Mouse (Mus musculus) bone marrow, adult 2 months (tissue): ENCODE measurements around the gene Cd320. TPM values are rescaled to one million over a fixed set of nuclear protein-coding genes. Genes with fewer than 3 reads are reported as not detected.
"Not testable (repeated sequence)": the region's sequence is repeated elsewhere in the genome, so short reads cannot be mapped to it uniquely, and the experiment has no call there.

Source experiments
- H3K27ac ChIP-seq: fragments of 200-500 bp; 2 replicates; pipeline ENCODE4 v1.5.1; 2012; ENCODE audit warnings: low read depth, mild to moderate bottlenecking, control low read depth, inconsistent platforms, low read length; ENCODE audit not compliant: control insufficient read depth, poor library complexity, insufficient read depth
- H3K4me1 ChIP-seq: fragments of 200-500 bp; 2 replicates; pipeline ENCODE4 v1.6.1; 2011; ENCODE audit warnings: low read length; ENCODE audit not compliant: control insufficient read depth, insufficient read depth
- H3K4me3 ChIP-seq: fragments of 200-500 bp; replicated peaks from 2 replicates; pipeline ENCODE3; 2011; ENCODE audit warnings: mild to moderate bottlenecking, low read depth, low read length, control low read depth; ENCODE audit not compliant: control insufficient read depth
- CTCF ChIP-seq: fragments of 200-500 bp; IDR thresholded peaks from 2 replicates; pipeline ENCODE4 v1.5.1; 2011; ENCODE audit warnings: low read length, control low read depth; ENCODE audit not compliant: control insufficient read depth, insufficient read depth
- POLR2A ChIP-seq: fragments of 200-500 bp; IDR thresholded peaks from 2 replicates; pipeline ENCODE4 v1.6.1; 2011; ENCODE audit warnings: low read depth, mild to moderate bottlenecking, control low read depth, low read length, borderline replicate concordance; ENCODE audit not compliant: control insufficient read depth
- WGBS: fragments of 180-500 bp; shearing (Covaris S2); methylation state at CpG from one replicate; pipeline ENCODE4 v1.1.7; 2018; 5-methylcytosine and 5-hydroxymethylcytosine counted together
- polyA plus RNA-seq: library from polyadenylated mRNA; stranded (reverse); fragments of >200 nt; gene quantifications from 2 replicates; pipeline ENCODE4 v1.2.4, GENCODE M21; 2011; ENCODE audit warnings: low replicate concordance; ENCODE audit not compliant: missing spikeins, insufficient read depth, insufficient read length

Gene Cd320
- polyA plus RNA-seq, 1 experiment: 4.6 TPM

DNA sequence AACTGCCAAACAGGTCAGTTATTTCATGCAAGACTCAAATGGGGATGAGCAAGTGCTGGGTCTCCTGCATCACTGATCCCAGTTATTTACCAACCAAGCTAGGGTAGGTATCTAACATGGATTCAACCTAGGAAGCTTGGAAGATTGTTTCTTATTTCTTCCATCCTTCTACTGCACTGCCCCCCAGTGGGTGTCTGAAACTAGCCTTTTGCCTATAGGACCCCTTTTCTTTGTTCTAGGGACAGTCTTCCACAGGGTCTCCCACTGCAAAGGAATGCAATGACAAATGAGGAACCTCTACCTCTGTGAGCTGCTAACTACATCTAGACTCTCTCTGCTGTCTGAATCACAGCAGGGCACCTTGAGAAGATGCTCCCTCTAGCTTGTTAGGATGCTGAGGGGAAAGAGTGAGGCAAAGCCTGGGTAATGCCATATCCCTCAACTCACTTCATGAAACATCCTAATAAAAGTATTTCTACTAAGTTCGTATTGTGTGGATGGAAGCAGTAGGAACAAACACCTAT lies 20.4 kb upstream of the Cd320 start:
- Histone ChIP-seq H3K4me1 (peaks cover 7% of the 10 kb centered on the region), H3K4me3 (no peak overlapping the region), H3K27ac (no peak overlapping the region)
- TF ChIP-seq POLR2A (no peak), CTCF (no peak)
- 73% methylated on average over 1 of the region's 1 CpGs for WGBS

GRCm38 (mm10) chr17:33823171-33823570 lies 19.7 kb upstream of the Cd320 start:
- H3K4me3 ChIP-seq, H3K4me1 ChIP-seq, H3K27ac ChIP-seq: not testable (repeated sequence)
- WGBS: 60% methylated on average over 8 of the region's 8 CpGs

GRCm38 (mm10) chr17:33824084-33824996 lies 18.6 kb upstream of the Cd320 start, which contains the start of the genes Rps28 and Ndufa7:
Rps28 (minus strand) TSS chr17:33824562.
Ndufa7 (plus strand) TSS chr17:33824572.
- TF ChIP-seq POLR2A: peak; percentile 92
- no peak for TF ChIP-seq CTCF
- Histone ChIP-seq H3K27ac (peak within 1 kb of the TSS; percentile 74), H3K4me1 (peaks cover 3% of the 10 kb centered on the region; the same call in 1 of the 2 replicates), H3K4me3 (peak within 1 kb of the TSS; percentile 94)
- WGBS: under 1% methylated on average over 51 of the region's 51 CpGs

GRCm38 (mm10) chr17:33824997-33825330 lies 17.9 kb upstream of the Cd320 start:
- 11% methylated on average over 6 of the region's 6 CpGs for WGBS

DNA sequence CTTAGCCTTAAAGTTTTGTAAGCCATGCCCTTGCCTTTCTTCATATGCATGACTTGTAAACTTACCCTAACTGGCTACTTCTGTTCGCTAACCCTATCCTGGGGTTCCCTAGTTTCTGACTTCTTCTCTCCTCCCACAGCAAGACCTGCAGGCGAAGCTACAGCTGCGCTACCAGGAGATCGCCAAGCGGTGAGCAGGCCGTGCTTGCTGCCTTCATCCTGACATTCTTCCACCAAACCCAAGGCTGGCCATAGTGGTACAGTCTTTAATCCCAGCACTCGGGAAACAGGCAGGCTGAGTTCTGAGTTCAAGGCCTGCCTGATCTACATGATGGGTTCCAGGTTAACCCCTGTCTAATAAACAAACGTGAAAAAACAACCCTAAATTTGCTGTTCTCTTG lies 17.4 kb upstream of the Cd320 start:
- Histone ChIP-seq H3K27ac (no peak overlapping the region), H3K4me1 (peaks cover 3% of the 10 kb centered on the region; the same call in 1 of the 2 replicates), H3K4me3 (peak overlapping the region; percentile 27)
- WGBS: 83% methylated on average over 8 of the region's 8 CpGs
- no peak for TF ChIP-seq POLR2A
- TF ChIP-seq CTCF: no peak

More at GRCm38 (mm10) chr17:33824997-33825330, 17.9 kb upstream of the Cd320 start:
- H3K27ac ChIP-seq, H3K4me1 ChIP-seq: not testable (repeated sequence)
- peak overlapping the region; percentile 94 for H3K4me3 ChIP-seq

DNA sequence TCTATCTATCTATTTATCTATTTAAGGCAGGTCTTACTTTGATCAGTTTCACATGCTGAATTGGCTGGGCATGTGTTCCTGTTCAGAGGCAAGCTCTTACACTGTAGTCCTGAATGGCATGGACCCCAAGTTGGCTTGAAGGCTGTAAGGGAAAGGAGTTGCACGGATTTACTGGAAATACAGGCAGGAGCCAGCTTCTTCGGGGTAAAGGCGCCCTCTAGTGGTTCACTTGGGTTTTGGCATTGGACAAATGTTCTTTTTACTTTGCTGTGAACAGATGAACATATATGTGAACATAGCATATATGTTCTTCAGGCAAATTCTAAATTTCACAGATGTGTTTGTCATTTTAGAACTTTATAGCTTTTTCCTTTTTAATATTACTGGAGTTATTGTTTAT lies 16.0 kb upstream of the Cd320 start:
- TF ChIP-seq CTCF (peak; percentile 79), POLR2A (no peak)
- no peak overlapping the region for H3K4me3 ChIP-seq
- under 1% methylated on average over 3 of the region's 3 CpGs for WGBS

GRCm38 (mm10) chr17:33828892-33829291 lies 14.0 kb upstream of the Cd320 start:
- peaks cover 1% of the 10 kb centered on the region; the same call in 1 of the 2 replicates for H3K4me1 ChIP-seq
- H3K4me3 ChIP-seq: no peak overlapping the region
- 78% methylated on average over 2 of the region's 2 CpGs for WGBS
- H3K27ac ChIP-seq: no peak overlapping the region
- no peak for TF ChIP-seq CTCF
- TF ChIP-seq POLR2A: no peak

More for the DNA sequence above, 16.0 kb upstream of the Cd320 start:
- no peak overlapping the region for H3K27ac ChIP-seq
- peaks cover 3% of the 10 kb centered on the region; the same call in 1 of the 2 replicates for H3K4me1 ChIP-seq

GRCm38 (mm10) chr17:33829561-33829960 lies 13.3 kb upstream of the Cd320 start:
- Histone ChIP-seq H3K4me3 (no peak overlapping the region), H3K27ac (no peak overlapping the region), H3K4me1 (peaks cover 1% of the 10 kb centered on the region; the same call in 1 of the 2 replicates)
- TF ChIP-seq POLR2A: no peak
- no peak for TF ChIP-seq CTCF
- 88% methylated on average over 10 of the region's 10 CpGs for WGBS

- 50% methylated on average over 1 of the region's 1 CpGs for WGBS
- Histone ChIP-seq H3K27ac (no peak overlapping the region), H3K4me1 (no peaks in the 10 kb centered on the region), H3K4me3 (no peak overlapping the region)
- TF ChIP-seq POLR2A (no peak), CTCF (no peak)
These were observed 1.3 kb downstream of the Cd320 start for GRCm38 (mm10) chr17:33844196-33844595.
